Mouse (Mus musculus) induced T-regulatory cell, adult 2 months (primary cell): ENCODE data around the gene Pdzk1.
A peak's percentile ranks its signal among the peaks of the same experiment; 100 is the strongest.

Experiments used
- DNase-seq: peaks from one replicate; pipeline ENCODE4 v3.0.0-alpha.2; 2012; ENCODE audit warnings: low read depth

The Pdzk1 gene

GRCm38 (mm10) chr3:96828984-96829383 is at the start of gene Pdzk1, which contains the start of gene Cd160:
Pdzk1 (plus strand) TSS chr3:96829284.
Cd160 (minus strand) TSS chr3:96829351.
- DNase-seq, result no peak

- no peak for DNase-seq
These were observed 46.8 kb upstream of the Pdzk1 start for GRCm38 (mm10) chr3:96782236-96782635.

GRCm38 (mm10) chr3:96787784-96788183 is 41.3 kb upstream of the Pdzk1 start:
- no peak for DNase-seq

- no peak for DNase-seq
These were observed 40.6 kb upstream of the Pdzk1 start for GRCm38 (mm10) chr3:96788506-96788905.

- no peak for DNase-seq
These were observed 28.8 kb upstream of the Pdzk1 start for GRCm38 (mm10) chr3:96800254-96800653.

GRCm38 (mm10) chr3:96802214-96802613 is 26.9 kb upstream of the Pdzk1 start:
- no peak for DNase-seq

- DNase-seq, result no peak
These were observed 20.9 kb upstream of the Pdzk1 start for GRCm38 (mm10) chr3:96808136-96808535.

GRCm38 (mm10) chr3:96808651-96809050 is 20.4 kb upstream of the Pdzk1 start:
- DNase-seq, result no peak

- no peak for DNase-seq
These were observed 17.9 kb upstream of the Pdzk1 start for GRCm38 (mm10) chr3:96811232-96811631.

- peak; percentile 92 for DNase-seq
These were observed 16.5 kb upstream of the Pdzk1 start for GRCm38 (mm10) chr3:96812395-96813091.

- peak; percentile 64 for DNase-seq
These were observed 16.0 kb upstream of the Pdzk1 start for GRCm38 (mm10) chr3:96813106-96813505.

- DNase-seq, result peak; percentile 34
These were observed 15.4 kb upstream of the Pdzk1 start for GRCm38 (mm10) chr3:96813591-96814244.

GRCm38 (mm10) chr3:96814342-96814741 is 14.7 kb upstream of the Pdzk1 start:
- DNase-seq, result peak; percentile 49

GRCm38 (mm10) chr3:96820116-96820915 is 8.8 kb upstream of the Pdzk1 start:
- DNase-seq, result no peak

GRCm38 (mm10) chr3:96821581-96821980 is 7.5 kb upstream of the Pdzk1 start:
- no peak for DNase-seq

- DNase-seq, result no peak
These were observed 5.4 kb upstream of the Pdzk1 start for GRCm38 (mm10) chr3:96823701-96824100.

GRCm38 (mm10) chr3:96824614-96825013 is 4.5 kb upstream of the Pdzk1 start:
- no peak for DNase-seq

GRCm38 (mm10) chr3:96825261-96825660 is 3.8 kb upstream of the Pdzk1 start:
- DNase-seq, result no peak

GRCm38 (mm10) chr3:96828308-96828864 is 698 bp upstream of the Pdzk1 start:
- no peak for DNase-seq

- no peak for DNase-seq
These were observed 772 bp downstream of the Pdzk1 start for GRCm38 (mm10) chr3:96829856-96830255.

GRCm38 (mm10) chr3:96832930-96833329 is 3.8 kb downstream of the Pdzk1 start:
- no peak for DNase-seq

GRCm38 (mm10) chr3:96834587-96835348 is 5.7 kb downstream of the Pdzk1 start:
- DNase-seq, result no peak
